Mouse (Mus musculus) frontal cortex, postnatal 25 days (tissue): ENCODE data around the gene Nudt12.

Experiments used
- DNase-seq, 2 experiments: peaks; one replicate each; pipeline ENCODE4 v3.0.0; 2022; ENCODE audit warnings: low spot score in 2 of 2

Gene Nudt12

DNA sequence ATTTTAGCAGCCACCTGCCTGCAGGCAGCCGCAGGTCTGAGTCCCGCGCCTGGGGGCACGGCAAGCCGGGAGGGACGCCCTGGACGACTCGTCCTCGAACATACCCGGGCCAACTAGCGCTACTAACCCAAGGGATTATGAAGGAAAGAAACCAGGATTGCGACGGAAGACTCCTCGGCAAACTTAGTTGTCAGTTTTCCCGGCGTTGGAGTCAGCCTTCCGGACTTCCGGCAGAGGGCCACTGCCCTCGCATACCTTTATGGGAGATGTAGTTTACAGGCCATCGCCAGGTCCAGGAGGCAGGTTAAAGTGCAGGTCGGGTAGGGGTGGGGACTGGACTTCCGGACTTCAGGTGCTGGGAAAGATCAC is at the start of gene Nudt12:
Gene Nudt12, minus strand, starts transcription at position 282 of the 369 bp plus-strand sequence.
- peak; percentile 19 to 48 for DNase-seq

GRCm38 (mm10) chr17:59053306-59053705 is 40.1 kb upstream of the Nudt12 start:
- no peak for DNase-seq

DNA sequence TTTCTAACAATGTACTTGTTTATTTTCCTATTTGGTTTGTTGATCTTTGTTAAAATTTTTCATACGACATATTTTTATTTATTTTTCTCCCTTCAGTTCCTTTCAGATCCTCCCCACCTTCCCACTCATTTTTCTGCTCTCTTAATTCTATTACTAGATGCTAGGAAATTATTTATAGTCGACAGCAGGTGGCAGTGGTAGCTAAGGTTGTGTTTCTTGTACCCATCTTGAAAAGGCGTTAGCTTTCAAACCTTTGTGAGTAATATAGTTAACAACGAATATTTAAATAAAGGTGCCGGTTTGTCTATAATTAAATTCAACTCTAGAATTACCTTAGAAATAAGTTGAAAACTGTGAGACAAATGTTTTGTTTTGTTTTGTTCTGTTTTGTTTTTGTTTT is 26.6 kb upstream of the Nudt12 start:
- peak in 1 of 2 experiments; percentile 7 for DNase-seq

DNA sequence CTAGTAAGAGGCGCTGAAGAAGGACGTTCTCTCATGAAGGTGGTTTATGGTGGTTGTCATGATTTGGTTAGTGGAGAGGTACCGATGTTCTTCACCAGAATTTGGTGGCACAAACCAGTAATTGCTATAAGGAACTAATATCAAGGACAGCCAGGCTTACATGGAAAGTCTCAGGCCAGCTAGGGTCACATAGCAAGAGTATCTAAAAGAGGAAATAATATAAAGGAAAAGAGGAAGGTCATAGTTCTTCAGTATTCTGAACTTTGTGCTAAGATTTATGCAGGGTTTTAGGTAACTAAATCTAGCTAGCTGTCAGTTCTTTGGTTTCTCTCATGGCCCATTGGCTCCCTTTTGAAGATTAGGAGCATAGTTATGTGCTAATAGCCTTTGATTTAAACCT is 20.3 kb upstream of the Nudt12 start:
- no peak for DNase-seq

GRCm38 (mm10) chr17:59026336-59026735 is 13.2 kb upstream of the Nudt12 start:
- DNase-seq = no peak

DNA sequence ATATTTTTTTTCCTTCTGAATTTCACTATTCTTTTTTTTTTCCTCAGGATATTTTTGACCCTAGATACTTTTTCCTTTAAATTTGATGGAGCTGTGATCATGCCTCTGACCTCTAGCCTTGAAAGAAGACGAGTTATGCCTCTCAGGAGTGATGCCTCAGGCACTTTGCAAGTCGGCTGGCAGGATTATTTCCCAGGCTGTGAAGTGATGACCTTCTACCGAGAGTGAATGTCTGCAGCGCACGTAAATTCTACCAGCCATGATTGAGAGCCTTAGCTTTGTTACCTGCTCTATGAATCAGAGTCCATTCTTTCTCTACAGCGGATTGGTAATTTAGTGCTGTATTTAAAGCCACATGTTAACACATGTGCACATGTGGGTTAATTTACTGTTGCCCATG is 11.3 kb upstream of the Nudt12 start:
- DNase-seq = no peak

- DNase-seq = no peak
Observed at GRCm38 (mm10) chr17:59023971-59024370, 10.8 kb upstream of the Nudt12 start.

DNA sequence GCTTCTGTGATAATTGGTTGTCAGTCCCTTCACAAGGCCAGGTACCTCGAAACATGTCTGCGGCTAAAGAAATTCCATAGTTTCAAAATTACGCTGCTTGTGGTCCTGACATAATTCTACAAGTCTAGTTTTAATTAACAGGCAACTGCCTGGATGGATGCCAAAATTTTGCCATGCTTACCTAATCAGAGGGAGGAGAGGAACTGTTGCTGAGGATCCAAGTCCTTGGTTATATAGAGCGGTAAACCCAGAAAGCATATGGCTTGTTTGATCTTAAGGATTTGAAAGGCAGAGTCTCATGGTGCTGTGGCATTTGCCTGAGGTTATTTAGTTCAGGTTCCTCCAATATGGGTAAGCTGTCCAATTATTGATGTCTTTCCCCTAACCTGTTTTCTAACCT is 5.5 kb upstream of the Nudt12 start:
- DNase-seq = no peak

DNA sequence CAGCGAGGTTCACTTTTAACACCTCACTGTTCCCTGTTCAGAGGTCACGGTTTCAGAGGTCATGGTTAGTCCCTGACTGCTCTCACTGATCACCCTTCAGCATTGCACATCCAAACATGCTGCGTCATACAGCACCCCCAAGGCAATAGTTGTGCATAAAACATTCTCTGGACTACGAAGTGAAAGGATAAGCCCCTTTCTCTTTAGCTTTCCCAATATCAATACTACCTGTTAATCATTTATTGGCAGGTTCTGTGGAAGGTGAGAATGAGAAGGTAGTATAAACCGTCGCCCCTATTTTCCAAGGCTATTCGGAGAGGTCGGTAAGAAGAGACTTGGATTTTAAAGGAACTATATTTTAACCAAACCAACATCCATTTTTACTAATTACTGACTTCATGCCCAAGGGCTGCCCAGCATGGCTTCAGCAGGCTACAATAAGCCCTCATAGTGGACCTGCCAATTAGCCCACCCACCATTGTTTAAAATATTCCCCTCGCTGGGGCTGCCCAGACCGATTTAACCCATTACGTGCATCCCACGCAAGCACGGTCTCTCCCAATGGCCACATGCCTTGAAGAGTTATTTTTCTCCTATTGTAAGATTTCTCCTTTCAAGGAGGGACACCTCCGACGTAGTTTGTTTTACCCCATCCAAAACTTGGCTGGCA is 616 bp downstream of the Nudt12 start:
- peak; percentile 4 to 5 for DNase-seq

DNA sequence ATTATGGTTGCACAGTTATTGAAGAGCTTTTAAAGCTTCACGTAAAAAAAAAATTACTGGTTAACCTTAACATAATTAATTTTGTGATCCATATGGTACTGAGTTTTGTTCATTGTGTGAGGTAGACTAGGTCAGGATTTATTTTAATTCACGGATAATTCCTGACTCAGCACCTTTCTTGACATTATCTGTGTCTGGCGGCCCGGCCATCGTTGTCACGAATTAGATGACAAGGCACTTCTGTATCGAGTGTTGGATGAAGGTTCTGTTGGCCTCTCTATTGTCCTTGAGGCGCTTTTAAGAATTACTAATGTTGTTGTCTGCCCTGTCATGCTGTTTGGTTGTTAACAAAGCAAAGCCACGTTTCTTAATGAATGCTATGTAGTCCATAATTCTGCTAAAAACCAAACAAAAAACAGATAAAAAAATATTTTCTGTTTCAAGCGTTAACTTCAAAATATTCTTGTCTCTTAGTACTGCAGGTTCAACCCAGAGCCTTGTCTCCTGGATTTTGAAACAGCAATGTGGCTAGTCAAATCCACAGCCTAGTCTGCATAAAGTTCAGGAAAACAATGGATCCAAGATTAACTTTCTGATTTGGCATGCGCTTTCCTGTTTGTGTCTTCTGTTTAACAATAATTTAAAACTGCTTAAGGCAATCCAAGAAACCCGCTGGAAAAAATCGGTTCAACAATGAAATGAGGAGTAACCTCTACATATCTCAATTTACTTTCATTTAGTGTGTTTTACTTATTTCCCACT is 1.4 kb downstream of the Nudt12 start:
- DNase-seq = no peak

DNA sequence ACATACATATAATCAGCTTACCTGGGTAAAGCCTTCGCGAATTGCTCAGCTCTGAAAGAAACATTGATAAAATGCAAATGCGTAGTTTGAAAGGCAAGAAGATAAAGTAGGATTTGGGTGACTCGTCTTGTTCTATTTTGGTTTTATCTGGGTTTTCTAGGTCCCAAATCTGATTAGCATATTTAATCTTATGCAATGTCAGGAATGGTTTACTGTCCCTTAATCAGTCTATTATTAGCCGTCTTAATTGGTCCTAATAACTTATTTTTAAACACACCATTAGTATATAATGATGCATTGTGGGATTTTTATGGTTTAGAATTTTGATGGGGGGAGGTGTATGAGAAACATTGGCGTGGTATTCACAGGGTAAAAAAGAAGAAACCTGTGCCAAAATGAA is 21.9 kb downstream of the Nudt12 start, which contains the start of gene Pdzph1:
Gene Pdzph1, minus strand, starts transcription at position 101 of the 400 bp plus-strand sequence.
- DNase-seq = no peak

GRCm38 (mm10) chr17:58973237-58973636 is 39.9 kb downstream of the Nudt12 start:
- no peak for DNase-seq

DNA sequence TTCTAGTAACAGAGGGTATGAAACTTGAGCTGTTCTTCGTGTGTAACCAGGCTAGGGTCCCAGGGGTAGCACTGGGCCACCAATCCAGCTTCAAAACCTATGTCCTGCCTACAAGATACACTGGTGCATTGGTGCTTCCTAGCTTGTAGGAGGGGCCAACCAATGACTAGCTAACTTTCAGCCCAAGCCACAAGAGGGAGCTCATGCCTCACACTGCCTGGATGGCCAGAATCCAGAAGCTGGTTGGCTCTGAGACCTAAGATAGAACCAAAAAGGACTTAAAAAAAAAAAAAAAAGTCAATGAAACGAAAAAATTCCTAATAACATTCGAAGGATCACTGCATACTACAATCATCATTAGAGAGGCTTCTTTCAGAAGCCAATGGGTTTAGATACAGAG is 53.3 kb downstream of the Nudt12 start:
- DNase-seq = peak; percentile 8 to 17

DNA sequence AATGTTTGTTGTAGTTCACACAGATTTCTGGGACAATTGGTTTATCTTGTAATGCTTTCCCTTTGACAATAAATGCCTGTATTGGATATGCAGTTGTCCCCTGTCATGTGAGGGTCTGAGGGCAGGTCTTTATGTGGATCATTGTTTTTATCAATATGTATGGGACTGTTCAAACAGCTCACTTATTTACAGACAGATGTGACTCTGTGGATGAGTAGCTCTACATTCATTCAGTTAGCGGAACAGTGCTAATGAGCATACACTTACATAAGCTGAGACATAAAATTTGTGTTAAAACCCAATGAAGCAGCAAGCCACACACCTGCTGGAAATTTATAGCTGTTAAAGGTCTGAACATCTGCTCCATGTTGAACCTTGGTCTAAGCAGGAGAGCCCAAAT is 56.1 kb downstream of the Nudt12 start:
- DNase-seq = no peak
